Mouse (Mus musculus): Measurements from ENCODE around the gene Tcn2.
"Not testable (repeated sequence)": the region's sequence is repeated elsewhere in the genome, so short reads cannot be mapped to it uniquely, and the experiment has no call there.

Gene Tcn2

GRCm38 (mm10) chr11:3931511-3932211 is at the start of gene Tcn2:
Tcn2 (minus strand) TSS chr11:3932159.
- DNase-seq (ENCODE audit: low spot score in 2 of 2) = peak; percentile 38 to 58

DNA sequence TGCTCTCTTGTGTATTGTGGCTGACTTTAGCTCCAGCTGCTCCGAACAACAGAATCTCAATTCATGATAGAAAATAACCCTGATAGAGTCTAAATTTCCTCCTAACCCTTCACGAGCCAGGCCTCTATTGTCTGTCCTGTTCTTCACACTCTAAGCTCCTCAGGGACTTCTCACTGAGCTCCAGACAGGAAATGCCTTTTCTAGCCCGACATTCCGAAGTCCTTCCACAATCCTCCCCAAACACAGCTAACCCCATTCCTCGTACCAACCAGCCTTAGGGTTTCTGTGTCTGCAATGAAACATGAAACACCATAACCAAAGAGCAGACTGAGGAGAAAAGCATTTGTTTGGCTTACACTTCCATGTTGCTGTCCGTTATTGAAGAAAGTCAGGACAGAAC is 49.6 kb upstream of the Tcn2 start:
- DNase-seq (ENCODE audit: low spot score in 2 of 2) = no peak

GRCm38 (mm10) chr11:3978421-3978820 is 46.5 kb upstream of the Tcn2 start:
- no peak for DNase-seq (ENCODE audit: low spot score in 2 of 2)

GRCm38 (mm10) chr11:3976678-3977077 is 44.7 kb upstream of the Tcn2 start, which contains the start of gene 4930556J24Rik:
4930556J24Rik (minus strand) TSS chr11:3976778.
- DNase-seq (ENCODE audit: low spot score in 2 of 2) = no peak

DNA sequence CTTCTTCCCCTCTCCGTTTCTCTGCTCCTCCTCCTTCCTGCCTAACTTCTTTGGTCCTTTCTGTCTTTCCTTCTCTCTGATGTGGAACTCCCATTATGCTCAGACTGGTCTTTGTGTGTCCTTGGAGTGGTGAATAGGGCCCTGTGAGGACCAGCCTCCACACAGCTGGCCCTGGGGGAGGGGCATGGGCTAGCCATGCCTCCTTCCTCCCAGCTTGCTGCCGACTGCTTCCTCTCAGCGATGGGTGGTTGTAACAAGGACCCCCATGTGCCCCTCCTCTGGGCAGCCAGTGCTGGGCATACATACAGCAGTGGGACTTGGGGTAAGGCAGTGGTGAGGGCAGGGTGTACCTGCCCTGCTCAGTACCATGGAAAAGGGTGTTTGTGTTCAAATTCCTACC is 42.4 kb upstream of the Tcn2 start:
- DNase-seq (ENCODE audit: low spot score in 2 of 2) = no peak

- DNase-seq (ENCODE audit: low spot score in 2 of 2) = no peak
Observed at GRCm38 (mm10) chr11:3973081-3973480, 41.1 kb upstream of the Tcn2 start.

DNA sequence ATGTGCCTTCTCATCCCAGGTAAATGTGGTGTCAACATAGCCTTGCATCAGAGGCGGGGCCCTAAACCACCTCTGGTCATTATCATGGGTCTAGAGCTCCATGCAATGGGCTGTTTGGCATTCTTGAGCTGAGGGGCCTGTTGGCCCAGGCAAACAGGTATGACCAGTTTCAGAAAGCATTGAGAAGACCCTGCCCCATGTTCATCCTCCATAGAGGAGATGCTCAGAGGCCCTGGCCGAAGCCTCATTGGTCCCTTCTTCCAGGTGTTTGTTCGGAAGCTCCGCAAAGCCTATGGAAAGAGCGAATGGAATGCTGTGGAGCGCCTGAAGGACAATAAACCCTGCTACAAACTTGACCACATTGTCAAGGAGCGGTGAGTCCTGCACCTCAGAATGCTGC is 38.4 kb upstream of the Tcn2 start:
- no peak for DNase-seq (ENCODE audit: low spot score in 2 of 2)

DNA sequence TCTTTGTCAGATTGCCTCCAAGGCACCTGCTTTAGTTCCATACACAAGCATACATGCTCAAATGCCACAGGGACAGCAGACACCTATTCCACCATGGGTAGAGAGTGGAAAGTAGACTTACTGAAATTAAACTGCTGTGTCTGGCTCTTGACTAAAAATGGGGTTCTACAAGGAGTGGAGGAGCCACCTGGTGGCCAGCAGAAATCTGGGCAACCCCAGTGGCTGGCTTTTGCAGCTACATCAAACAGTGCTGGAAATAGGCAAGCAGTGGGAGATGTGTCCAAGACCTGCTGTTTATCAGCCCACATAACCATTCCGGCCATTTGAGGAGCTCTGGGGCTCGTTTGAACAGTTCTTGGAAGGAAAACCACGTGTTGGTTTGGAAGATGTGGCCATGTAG is 37.9 kb upstream of the Tcn2 start:
- no peak for DNase-seq (ENCODE audit: low spot score in 2 of 2)

- DNase-seq (ENCODE audit: low spot score in 2 of 2) = no peak
Observed at GRCm38 (mm10) chr11:3964416-3965172, 32.6 kb upstream of the Tcn2 start.

- peak; percentile 50 to 71 for DNase-seq (ENCODE audit: low spot score in 2 of 2)
Observed at GRCm38 (mm10) chr11:3963610-3964415, 31.9 kb upstream of the Tcn2 start, which contains the start of gene Pes1. Pes1 (plus strand) TSS chr11:3963975.

DNA sequence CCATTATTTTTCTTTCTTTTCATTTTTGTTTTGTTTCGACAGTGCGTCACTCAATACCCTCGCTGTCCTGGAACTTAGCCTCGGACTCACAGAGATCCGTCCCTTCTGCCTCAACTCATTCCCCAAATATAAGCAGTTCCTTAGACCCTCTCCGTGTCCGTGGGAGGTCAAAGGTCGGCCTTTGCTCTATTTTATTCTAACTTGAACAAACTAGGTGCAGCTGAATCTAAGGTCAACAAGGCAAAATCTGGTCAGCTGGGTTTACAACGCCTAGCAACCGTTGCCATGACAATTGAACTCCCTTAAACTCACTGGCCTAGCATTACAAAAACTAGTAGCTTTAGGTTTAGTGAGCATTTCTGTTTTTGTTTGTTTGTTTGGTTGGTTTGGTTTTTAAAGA is 31.2 kb upstream of the Tcn2 start:
- peak in 1 of 2 experiments; percentile 6 for DNase-seq (ENCODE audit: low spot score in 2 of 2)

DNA sequence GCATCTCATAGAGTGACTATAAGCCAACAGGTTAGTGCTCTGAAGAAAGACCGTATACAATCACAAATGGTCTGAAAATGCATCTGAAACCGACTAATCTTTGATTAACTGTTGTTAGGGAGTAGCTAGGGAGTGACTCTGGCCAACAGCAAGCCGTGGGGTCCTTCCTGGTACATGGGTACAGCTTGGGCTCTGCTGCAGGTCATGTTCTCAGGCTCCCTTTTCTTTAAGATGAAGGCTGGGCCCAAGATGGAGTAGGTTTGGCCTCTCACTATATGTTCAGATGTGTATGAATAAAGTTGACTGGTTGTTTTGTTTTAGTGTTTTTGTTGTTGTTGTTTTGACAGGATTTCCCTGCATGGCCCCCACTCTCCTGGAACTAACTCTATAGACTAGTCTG is 29.8 kb upstream of the Tcn2 start:
- no peak for DNase-seq (ENCODE audit: low spot score in 2 of 2)

DNA sequence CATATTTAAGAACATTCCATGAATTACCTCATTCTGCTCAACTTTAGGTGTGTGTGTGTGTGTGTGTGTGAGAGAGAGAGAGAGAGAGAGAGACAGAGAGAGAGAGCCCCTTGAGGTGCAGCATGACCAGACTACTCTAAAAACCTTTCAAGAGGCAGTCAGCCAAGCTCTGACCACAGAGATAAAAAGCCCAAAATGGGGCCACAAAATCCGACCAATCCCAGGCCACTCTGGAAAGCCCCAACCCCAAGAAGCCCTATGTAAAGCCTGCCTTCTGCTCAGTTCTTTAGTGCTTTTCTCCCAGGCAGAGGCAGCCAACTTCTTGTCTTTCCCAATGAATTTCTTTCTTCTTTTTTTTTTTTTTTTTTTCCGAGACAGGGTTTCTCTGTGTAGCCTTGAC is 28.9 kb upstream of the Tcn2 start:
- no peak for DNase-seq (ENCODE audit: low spot score in 2 of 2)

DNA sequence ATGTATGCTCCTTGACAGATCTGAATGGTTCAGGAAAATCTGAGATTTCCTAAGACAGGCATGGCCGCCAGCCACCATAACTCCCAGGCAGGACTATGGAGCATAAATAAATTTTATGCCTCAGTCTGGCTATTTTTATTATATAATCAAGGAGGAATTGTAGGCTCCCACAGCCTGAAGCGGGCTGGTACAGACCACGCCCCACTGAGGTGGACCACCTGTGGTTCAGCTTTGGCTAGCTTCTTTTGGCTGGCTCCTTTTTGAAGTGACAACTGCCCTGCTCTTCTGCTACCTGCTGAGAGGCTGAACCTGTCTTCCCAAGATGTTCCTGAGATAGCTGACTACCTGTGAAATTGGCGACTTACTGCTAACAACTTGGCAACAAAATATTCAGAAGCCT is 23.4 kb upstream of the Tcn2 start:
- not testable (repeated sequence) for DNase-seq (ENCODE audit: low spot score in 2 of 2)

DNA sequence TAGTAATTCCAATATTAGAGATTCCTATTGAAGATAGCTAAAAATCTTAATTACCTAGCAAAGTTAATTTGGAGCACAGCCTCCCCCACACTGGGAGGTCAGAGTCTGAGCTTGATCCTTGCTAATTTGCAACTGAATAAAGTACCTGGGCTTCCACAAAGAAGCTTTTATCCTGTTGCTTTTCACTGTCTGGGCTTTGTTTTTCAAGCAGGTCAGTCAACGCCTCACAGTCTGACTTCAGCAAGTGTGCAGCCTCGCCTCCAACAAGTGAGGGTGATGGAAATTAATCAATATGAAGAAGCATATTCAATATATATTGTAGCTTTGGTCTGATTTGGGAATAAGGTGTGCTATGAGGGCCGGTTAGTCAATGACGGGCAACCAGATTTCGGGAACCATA is 22.9 kb upstream of the Tcn2 start:
- not testable (repeated sequence) for DNase-seq (ENCODE audit: low spot score in 2 of 2)

DNA sequence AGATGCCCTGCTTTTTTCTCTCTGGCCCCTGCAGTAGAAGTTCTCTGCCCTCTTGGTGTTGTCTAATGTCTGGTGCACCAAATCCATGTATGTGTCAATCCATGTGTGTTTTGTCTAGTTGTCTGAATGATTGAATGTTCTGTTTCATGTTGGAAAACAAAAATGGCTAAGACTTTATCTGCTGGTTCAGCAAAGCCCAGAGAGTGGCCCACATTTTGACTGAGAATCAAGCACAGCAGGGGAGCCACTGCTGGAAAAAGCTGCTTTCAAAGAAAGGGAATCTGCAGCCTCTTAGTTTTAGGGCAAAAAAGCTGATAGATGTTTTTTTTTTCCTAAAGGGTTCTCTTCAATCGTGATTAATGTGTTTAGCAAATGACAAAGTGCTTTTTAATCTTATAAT is 14.4 kb upstream of the Tcn2 start:
- DNase-seq (ENCODE audit: low spot score in 2 of 2) = no peak

DNA sequence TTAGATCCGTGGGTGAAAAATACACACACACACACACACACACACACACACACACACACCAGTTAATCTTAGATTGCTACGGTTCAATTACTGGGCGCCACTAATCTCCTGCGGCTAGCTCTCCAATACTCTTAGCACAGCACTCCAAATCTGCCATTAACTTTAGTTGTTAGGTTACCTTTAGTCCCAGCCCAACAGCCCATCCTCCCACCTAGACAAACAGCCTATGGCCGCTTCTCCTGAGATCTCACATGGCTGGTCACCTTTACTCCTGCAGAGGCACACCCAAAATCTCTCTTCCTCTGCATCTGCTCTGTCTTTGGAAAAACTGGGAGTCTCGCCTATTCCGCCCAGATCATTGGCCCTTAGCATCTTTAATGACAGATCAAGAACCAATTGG is 9.4 kb upstream of the Tcn2 start:
- DNase-seq (ENCODE audit: low spot score in 2 of 2) = no peak

DNA sequence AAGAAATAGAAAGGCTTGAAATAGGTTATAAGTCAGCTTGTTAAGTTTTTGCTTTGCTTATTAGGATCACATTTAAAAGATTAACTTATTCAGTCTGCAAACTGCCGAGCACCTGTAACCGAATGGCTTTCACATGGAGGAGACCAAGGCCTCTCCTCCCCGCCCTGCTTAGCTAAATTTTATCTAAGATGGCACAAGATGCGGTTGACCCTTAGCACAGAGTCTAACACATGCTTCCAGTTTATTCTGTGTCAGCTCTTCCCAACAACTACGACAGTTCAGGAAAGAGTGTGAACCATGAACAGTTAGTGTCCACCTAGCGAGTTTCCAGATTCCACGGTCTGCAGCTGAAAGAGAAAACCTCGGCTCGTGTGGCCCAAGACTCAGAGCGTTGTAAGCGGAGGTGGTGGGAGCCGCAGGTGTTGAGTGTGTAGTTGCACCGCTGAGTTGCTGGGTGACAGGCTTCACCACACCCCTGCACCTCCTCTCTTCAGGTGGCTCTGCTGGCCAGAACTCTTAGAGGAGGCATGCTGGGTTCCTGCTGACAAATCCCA is 5.4 kb upstream of the Tcn2 start:
- DNase-seq (ENCODE audit: low spot score in 2 of 2) = no peak

DNA sequence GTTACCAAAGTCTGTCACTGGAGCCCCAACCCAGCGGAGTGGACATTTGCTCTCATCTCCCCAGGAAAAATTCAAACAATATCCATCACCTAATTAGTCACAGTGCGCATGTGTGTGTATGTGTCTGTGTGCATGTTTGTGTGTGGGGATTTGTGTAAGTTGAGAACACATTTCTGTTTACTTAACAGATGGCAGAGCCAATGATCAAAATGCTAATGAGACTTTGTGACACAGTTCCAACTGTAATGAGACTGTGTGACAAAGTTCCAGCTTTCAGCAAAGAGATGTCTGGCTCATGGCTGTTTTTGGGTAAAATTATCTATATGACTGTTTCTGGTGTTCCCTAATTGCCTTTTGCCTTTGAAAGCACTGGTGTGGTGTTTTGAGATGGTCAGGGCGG is 4.4 kb upstream of the Tcn2 start:
- no peak for DNase-seq (ENCODE audit: low spot score in 2 of 2)

GRCm38 (mm10) chr11:3935135-3935534 is 3.2 kb upstream of the Tcn2 start:
- DNase-seq (ENCODE audit: low spot score in 2 of 2) = no peak

- no peak for DNase-seq (ENCODE audit: low spot score in 2 of 2)
Observed at GRCm38 (mm10) chr11:3933756-3934285, 1.9 kb upstream of the Tcn2 start.

DNA sequence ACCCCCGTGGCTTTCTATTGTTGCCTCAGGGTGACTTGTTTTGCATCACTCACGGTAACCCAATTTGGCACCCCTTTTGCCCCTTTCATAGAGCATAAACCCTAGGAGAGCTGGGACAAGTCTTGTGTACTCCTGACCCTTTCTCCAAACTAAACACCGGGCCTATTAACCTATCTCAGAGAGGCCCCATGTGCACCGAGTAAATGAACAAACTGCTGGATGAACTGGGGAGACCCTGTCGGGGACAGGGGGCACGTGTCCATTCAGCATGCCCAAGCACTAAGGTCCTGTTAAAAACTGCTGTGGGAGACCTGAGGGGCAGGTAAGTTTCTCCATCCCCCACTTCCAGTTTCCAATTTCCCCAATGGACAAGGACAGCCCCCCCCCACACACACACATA is 1.0 kb downstream of the Tcn2 start:
- no peak for DNase-seq (ENCODE audit: low spot score in 2 of 2)

All from thymus, postnatal 10 days (tissue).